Mouse (Mus musculus) right cerebral cortex, adult 2 months (tissue): ENCODE results near the gene Pabpn1.

Experiments
- DNase-seq, 2 experiments: peaks; one replicate each; pipeline ENCODE4 v3.0.0; 2021 to 2022; ENCODE audit warnings: low spot score in 2 of 2

Gene Pabpn1

DNA sequence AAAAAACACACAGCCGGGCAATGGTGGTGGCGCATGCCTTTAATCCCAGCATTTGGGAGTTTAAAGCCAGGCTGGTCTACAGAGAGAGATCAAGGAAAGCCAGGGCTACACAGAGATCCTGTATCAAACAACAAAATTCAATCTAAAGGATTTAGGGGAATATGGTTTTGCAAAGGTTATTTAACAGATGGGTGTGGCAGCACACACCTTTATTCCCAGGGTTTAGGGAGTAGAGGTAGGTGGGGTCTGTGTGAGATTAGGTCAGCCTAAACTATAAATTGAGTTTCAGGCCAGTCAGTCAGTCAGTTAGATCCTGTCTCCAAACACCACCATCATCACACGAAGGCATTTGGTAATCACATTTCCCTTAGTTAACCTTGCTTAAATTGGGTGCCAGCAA is at the start of gene Pabpn1:
Pabpn1 (plus strand) TSS at position 301 of the 400 bp plus-strand sequence.
- DNase-seq, result no peak

DNA sequence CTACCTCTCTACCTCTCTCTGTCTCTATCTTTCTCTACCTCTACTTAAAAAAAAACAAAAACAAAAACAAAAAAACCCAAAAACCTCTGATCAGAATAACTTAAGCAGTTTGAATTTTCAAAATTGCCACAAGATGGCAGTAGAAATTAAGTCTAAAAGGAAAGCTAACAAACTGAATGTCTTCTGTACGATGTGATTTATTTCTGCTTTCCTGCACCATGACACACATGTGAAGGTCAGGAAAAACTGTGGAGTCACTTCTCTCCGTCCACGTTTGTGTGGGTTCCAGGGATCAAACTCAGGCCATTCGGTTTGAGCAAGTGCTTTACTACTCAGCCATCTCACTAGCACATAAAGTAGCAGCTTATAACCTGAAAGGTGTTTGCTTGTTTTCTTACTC is 48.8 kb upstream of the Pabpn1 start:
- peak in 1 of 2 experiments; percentile 22 for DNase-seq

- DNase-seq, result no peak
These were observed 36.6 kb upstream of the Pabpn1 start for GRCm38 (mm10) chr14:54855726-54856125.

DNA sequence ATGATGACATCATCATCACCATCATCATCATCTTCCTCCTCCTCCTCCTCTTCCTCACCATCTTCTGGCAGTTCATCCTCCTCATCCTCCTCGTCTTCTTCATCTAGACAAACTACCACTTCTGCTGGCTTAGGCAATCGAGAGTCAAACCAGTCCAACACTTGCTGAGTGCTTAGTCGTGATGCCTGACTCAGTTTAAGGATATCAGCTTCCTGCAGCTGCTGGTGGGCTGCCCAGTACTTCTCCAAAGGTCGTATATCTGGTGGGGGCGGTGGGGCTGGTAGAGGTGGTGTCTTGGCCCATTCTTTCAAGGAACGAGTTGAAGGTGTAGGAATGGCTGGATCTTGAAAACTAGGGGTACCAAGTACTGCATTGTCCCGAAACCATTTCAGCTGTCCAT is 35.6 kb upstream of the Pabpn1 start:
- DNase-seq, result no peak

DNA sequence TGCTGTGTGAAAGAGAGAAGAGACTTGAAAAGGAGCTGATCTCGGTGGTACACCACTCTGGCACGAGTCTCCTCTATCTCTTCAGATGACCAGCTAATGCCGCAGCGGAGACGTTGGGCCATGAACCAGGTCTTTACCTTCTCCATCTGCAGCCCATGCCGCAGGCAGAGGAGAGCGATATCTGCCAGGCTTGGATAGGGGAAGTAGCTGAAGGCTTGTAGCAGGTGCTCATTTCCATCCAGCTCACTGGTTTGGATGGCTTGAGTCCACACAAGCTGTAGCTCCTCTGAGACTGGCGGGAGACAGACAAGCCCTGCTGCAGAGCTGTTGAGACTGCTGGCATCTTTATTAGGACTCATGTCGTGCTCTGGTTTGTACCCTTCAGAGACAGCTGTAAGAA is 34.4 kb upstream of the Pabpn1 start:
- DNase-seq, result no peak

GRCm38 (mm10) chr14:54860511-54860910 is 31.8 kb upstream of the Pabpn1 start:
- peak; percentile 75 to 84 for DNase-seq

- DNase-seq, result peak; percentile 95 to 96
These were observed 28.6 kb upstream of the Pabpn1 start for GRCm38 (mm10) chr14:54863501-54864312.

DNA sequence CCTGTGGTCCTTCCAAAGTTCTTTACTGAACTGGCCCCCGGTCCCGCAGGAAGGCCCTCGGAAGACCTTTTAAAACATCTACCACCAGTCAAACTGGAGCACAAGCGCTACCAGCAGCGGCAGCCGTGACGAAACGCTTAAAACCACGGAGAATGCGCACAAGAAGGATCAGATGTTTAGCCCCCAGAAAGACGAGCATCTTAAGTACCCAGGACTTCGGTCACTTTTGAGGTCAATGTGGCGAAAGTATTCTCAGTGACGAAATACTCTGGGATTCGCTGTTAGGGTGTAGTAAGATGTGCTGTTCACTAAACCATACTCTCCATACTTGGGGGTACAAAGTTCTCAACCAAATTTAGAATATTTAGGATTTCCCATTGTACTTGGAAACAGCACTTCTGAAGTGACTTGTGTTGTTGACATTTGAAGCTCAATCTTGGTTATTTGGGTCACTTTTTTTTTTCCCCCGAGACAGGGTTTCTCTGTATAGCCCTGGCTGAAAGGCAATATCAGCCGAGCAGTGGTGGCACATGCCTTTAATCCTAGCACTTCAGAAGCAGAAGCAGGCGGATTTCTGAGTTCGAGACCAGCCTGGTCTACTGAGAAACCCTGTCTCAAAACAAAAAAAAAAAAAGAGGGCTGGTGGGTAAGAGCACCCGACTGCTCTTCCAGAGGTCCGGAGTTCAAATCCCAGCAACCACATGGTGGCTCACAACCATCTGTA is 27.8 kb upstream of the Pabpn1 start:
- no peak for DNase-seq

GRCm38 (mm10) chr14:54865626-54866025 is 26.7 kb upstream of the Pabpn1 start:
- no peak for DNase-seq

GRCm38 (mm10) chr14:54866268-54866667 is 26.0 kb upstream of the Pabpn1 start:
- no peak for DNase-seq

DNA sequence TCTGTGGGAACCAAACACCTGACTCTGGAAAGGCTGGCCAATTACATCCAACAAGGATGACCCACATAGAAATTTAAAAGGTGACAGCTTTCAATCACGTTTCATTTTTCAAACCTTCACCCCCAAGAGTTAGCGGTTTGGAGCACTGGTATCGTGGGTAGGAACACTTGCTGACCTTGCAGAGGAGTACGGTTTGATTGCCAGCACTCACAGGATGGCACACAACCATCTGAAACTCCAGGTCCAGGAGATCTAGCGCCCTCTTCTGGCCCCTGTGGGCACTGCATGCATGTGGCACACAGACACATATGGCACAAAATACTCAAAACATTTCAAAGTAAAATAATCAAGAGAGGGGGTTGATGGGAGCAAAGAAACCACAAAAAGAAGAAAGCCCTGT is 25.4 kb upstream of the Pabpn1 start:
- DNase-seq, result no peak

GRCm38 (mm10) chr14:54868026-54868425 is 24.3 kb upstream of the Pabpn1 start:
- DNase-seq, result no peak

GRCm38 (mm10) chr14:54870861-54871260 is 21.4 kb upstream of the Pabpn1 start, which contains the start of gene Homez:
Homez (minus strand) TSS chr14:54870961.
- no peak for DNase-seq

DNA sequence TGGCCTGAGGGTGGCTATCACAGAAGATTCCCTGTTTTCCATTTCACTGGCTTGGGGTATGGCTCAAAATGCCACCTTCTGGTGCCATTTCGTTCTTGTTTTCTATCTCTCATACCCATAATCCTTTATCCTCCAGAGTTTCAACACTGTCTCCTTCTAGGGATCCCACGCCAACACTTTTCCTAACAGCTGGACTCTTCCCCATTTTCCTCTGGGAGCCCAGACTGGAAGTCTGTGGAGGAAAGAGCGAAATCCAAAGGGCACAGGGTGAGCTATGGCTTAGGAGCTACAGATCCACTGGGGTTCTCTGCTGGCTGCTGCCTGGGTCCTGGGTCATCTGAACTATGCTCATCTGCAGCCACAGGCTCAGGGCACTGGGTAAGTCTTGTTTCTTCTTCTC is 18.1 kb upstream of the Pabpn1 start:
- DNase-seq, result no peak

DNA sequence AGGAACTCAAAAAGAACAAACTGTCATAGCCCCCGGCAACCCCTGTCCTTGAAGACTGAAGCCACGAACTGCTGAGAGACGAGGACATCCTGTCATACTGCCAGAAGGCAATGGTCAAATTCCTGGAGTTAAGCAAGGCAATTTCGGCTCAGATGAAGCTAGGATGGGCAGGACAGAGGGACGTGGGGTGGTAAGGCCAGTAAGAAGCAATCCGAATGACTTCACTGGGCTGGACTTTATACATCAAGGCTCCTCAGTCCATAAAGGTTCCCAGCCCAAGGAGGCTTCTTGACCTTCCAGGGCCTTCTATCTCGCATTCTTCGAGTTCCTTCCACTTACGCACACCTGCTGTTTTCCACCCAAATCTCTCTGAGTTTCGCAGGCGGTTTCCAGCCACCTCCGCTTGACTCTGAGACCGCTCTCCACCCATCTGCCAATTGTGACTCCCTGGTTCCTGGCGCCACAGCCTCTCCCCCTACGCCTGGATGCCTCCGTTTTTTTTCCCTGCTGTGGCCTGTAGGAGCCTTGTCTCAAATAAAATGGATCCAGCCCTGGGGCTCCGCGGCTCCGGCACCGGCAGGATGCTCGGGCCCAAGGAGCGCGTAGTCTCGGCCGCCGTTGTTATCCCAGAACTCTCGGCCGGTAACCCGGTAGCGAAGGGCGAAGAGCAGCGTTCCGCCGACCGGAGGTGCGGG is 16.3 kb upstream of the Pabpn1 start:
- DNase-seq, result peak in 1 of 2 experiments; percentile 63

DNA sequence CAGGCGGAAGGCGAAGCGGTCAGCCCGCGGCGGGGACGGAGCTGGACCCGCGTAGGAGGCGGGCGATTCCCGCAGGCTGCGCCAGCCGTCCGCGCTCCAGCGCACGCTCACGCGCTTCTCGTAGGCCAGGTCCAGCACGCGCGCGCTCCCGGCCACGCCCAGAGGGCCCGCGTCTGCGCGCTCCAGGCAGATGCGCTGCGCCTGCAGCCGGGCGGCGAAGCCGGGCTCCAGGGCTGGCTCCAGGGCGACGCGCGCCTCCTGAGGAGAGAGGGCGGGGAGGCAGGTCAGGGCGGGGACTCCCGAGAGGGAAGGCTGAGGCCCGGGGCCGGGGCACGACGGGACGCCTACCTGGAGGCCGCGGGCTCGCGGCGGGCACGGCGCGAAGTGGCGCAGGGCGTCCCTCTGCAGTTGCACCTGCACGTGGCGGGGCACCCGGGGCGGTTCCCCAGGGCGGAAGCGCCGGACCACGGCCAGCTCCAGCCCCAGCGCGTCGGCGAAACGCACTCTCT is 15.7 kb upstream of the Pabpn1 start:
- peak; percentile 81 to 91 for DNase-seq

- DNase-seq, result peak; percentile 62 to 68
These were observed 15.1 kb upstream of the Pabpn1 start, which contains the start of gene Ppp1r3e for GRCm38 (mm10) chr14:54877048-54877715. Ppp1r3e (minus strand) TSS chr14:54877550.

DNA sequence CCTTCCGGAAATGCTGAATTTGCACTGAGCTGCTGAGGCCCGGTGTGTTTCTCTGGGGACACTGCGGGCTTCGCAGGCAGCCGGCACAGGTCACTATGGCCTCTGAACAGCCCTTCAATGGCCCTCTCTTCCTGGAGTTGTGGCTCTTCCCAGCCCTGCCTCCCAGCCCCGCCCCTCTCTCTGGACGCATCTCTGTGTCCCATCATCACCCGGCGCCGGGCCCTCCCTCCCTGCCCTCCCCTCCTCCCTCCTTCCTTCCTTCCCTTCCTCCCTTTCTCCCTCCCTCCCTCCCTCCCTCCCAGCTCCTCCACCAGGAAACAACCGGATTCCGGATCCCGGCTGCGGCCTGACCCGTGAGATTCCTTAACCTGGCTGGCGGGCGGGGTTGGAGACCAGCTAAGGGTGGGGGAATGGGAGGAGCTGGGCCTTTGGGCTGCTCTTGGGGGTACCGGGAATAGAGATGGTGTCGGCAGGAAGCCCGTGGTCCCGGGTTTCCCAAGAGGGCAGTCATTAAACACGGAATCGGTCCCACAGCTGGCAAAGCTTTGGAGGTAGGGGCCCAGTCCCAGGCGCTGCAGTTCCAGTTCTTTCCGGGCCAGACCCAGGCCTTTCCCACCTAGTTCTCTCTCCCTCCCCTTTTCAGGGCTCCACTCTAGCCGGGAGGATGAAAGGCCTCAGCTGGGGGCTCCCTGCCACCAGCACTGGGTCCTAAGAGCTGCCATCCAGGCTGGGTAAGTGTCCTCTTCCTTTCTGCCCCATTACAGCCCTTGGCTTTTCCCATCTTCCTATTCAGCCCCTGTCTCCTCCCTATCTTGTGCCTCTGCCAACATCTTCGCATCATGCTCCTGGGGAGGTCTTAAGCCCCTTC is 8.9 kb upstream of the Pabpn1 start, which contains the start of the genes Bcl2l2 and Gm20521:
Bcl2l2 (plus strand) TSS at position 224 of the 868 bp plus-strand sequence.
Gm20521 (plus strand) TSS at position 288 of the 868 bp plus-strand sequence.
- peak; percentile 64 to 74 for DNase-seq

DNA sequence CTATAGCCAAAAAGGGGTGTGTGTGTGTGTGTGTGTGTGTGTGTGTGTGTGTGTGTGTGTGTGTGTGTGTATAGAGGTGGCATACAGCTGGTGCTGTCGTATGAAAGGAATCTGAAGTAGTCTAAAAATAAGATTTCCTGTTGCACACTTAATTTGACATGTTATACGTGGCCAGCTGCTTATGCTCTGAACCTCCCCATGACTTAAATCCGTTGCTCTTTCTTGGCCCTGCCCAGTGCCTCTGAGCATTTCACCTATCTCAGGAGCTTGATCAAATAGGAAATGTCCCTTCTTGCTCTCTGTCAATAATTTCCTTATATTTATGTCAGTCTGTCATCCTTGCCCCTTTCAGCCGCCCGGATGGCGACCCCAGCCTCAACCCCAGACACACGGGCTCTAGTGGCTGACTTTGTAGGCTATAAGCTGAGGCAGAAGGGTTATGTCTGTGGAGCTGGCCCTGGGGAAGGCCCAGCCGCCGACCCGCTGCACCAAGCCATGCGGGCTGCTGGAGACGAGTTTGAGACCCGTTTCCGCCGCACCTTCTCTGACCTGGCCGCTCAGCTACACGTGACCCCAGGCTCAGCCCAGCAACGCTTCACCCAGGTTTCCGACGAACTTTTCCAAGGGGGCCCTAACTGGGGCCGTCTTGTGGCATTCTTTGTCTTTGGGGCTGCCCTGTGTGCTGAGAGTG is 8.1 kb upstream of the Pabpn1 start:
- DNase-seq, result no peak

GRCm38 (mm10) chr14:54885309-54885708 is 7.0 kb upstream of the Pabpn1 start:
- DNase-seq, result no peak
